Mouse (Mus musculus) heart, embryonic 16.5 days (tissue): ENCODE measurements around the gene Stac2. TPM values are rescaled to one million over a fixed set of nuclear protein-coding genes. Genes with fewer than 3 reads are reported as not detected.

Source experiments
- ATAC-seq: fragments of 200-750 bp; cut with Nextera tagmentation; replicated peaks from 2 replicates; pipeline ENCODE4 v1.8.0; 2017; ENCODE audit warnings: moderate number of reproducible peaks; ENCODE audit not compliant: insufficient read depth, low FRiP score; ENCODE audit errors: extremely low read depth
- H3K27ac ChIP-seq: fragments of 300-500 bp; sonication (generic); 2 replicates; pipeline ENCODE4 v1.5.1; 2014; ENCODE audit warnings: mild to moderate bottlenecking, low read length, control low read depth, moderate library complexity
- H3K27me3 ChIP-seq: fragments of 300-500 bp; sonication (generic); 2 replicates; pipeline ENCODE4 v1.6.1; 2014; ENCODE audit warnings: low read length, mixed read lengths; ENCODE audit not compliant: control insufficient read depth, insufficient read depth
- H3K36me3 ChIP-seq: fragments of 300-500 bp; sonication (generic); 2 replicates; pipeline ENCODE4 v1.6.1; 2014; ENCODE audit not compliant: control insufficient read depth, insufficient read depth
- H3K4me1 ChIP-seq: fragments of 300-500 bp; sonication (generic); 2 replicates; pipeline ENCODE4 v1.6.1; 2014; ENCODE audit warnings: low read length, mixed read lengths; ENCODE audit not compliant: control insufficient read depth, insufficient read depth
- H3K4me2 ChIP-seq: fragments of 300-500 bp; sonication (generic); 2 replicates; pipeline ENCODE4 v1.6.1; 2014; ENCODE audit warnings: low read depth, mild to moderate bottlenecking, control low read depth, low read length
- H3K4me3 ChIP-seq: fragments of 300-500 bp; sonication (generic); 2 replicates; pipeline ENCODE4 v1.5.1; 2014; ENCODE audit warnings: mild to moderate bottlenecking, control low read depth, low read length
- H3K9ac ChIP-seq: fragments of 300-500 bp; sonication (generic); 2 replicates; pipeline ENCODE4 v1.6.1; 2014; ENCODE audit warnings: low read length, control low read depth
- H3K9me3 ChIP-seq: fragments of 300-500 bp; sonication (generic); replicated peaks from 2 replicates; pipeline ENCODE4 v1.6.1; 2016; ENCODE audit warnings: low read length; ENCODE audit not compliant: control insufficient read depth
- WGBS: fragments of 180-500 bp; shearing (Covaris S2); extraction: QIAGEN DNeasy Blood & Tissue Kit; methylation state at CpG from one replicate; pipeline ENCODE4 v1.1.7; 2014; 5-methylcytosine and 5-hydroxymethylcytosine counted together
- polyA plus RNA-seq: library from polyadenylated mRNA; unstranded; fragments of >200 nt; fragmentation: Nextera tagmentation; extraction: Ambion mirVana; gene quantifications from 2 replicates; pipeline ENCODE4 v1.2.1, GENCODE M21; 2015

The Stac2 gene
- polyA plus RNA-seq, 1 experiment from 2014 or later: 0.62 TPM

DNA sequence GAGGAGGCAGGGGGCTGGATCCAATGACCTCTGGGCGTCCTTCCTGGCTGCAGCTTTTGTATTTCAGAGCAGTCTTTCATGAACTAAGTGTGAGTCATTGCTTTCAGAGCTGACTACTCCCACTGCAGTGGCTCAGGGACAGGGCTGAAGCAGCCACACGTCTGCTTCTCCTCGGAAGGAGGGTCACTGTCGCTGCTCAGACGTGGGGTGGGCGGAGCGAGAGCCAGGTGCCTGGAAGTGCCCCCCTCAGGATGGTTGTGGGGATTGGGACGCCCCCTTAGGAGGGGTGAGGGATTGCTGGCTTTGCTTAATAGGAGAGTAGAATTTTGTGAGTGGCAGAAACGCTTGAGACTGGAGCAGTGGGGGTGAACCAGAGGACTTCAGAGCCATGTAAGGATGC lies 4.2 kb upstream of the Stac2 start:
- Histone ChIP-seq H3K27me3 (peaks cover 11% of the 10 kb centered on the region), H3K9me3 (no peaks in the 10 kb centered on the region), H3K4me1 (peaks cover 15% of the 10 kb centered on the region), H3K36me3 (no peaks in the 10 kb centered on the region), H3K4me2 (peak overlapping the region; percentile 30), H3K9ac (peak overlapping the region; percentile 42; the same call in 1 of the 2 replicates), H3K27ac (no peak overlapping the region; the same call in 1 of the 2 replicates), H3K4me3 (no peak overlapping the region)
- 15% methylated on average over 9 of the region's 9 CpGs for WGBS
- ATAC-seq: no peak

DNA sequence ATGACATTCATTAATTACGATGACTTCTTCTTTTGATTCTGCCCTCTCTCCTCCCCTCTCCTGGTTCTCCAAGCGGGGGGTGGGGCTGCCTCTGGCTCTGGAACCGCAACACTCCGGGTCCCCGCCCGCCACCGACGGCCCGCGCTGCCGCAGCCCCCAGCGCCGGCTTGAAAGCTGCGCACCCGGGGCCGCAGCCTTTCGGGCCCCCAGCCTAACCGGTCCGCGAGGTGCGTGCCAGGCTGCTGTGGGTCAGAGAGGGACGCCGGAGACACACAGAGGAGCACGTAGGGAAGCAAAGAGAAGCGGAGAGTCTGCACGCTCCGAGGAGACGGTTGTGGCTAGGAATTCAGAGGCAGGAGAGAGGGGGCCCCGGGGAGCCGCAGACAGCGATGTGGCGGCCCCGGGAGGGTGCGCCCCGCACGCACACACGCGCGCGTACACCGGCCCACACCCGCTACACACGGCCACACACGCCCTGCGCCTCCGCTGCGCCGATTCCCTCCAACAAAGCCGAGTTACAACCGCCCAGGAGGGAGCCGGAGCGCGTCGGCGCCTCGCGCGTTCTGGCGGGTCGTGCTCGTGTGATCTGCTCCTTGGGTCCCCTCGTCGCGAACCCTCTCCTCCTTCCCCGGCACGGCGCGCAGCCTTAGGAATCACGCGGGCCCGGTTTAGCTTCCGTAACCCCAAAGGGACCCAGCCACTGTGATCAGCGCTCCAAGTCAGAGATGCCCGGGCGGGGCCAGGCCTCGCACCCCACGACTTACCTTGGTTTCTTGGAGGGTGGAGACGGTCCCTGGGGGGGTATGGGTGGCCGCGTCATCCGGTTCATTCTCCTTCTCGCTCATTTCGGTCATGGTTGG lies 903 bp downstream of the Stac2 start:
- Histone ChIP-seq H3K4me3 (peak overlapping the region; percentile 59), H3K4me1 (peaks cover 23% of the 10 kb centered on the region), H3K36me3 (no peaks in the 10 kb centered on the region), H3K9ac (peak overlapping the region; percentile 70), H3K9me3 (no peaks in the 10 kb centered on the region), H3K4me2 (peak overlapping the region; percentile 86), H3K27me3 (peaks cover 27% of the 10 kb centered on the region), H3K27ac (no peak overlapping the region)
- under 1% methylated on average over 82 of the region's 83 CpGs for WGBS
- no peak for ATAC-seq

DNA sequence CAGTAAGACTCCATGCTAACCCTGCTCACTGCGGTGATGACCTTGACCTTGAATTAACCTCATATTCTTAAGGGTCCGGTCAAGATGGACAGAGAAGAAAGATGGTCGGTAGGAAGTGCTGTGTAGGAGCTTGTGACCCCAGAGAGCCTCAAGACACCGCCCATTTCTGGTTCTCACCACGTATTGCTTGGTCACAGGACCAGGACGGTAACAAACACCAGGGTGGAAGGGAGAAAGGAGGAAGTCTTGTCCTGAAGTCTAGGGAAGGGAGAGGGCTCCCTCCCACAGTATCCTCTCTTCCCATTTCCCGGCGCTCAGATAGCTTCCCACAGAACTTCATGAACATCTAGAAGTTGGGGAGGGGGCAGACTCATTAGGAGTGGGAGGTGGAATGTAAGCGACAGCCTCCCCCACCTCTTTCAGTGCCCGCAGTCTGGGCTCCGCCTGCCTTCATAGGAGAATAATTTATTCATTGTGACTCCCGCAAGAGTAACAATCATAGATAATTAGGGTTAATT lies 1.6 kb downstream of the Stac2 start:
- Histone ChIP-seq H3K9me3 (no peaks in the 10 kb centered on the region), H3K4me2 (peak overlapping the region; percentile 86), H3K4me1 (peaks cover 21% of the 10 kb centered on the region), H3K27me3 (peaks cover 27% of the 10 kb centered on the region), H3K36me3 (no peaks in the 10 kb centered on the region), H3K27ac (no peak overlapping the region), H3K4me3 (peak overlapping the region; percentile 59), H3K9ac (peak overlapping the region; percentile 70)
- 12% methylated on average over 12 of the region's 12 CpGs for WGBS
- no peak for ATAC-seq

GRCm38 (mm10) chr11:98050940-98051339 lies 2.3 kb downstream of the Stac2 start:
- H3K27me3 ChIP-seq: peaks cover 27% of the 10 kb centered on the region
- H3K9me3 ChIP-seq: no peaks in the 10 kb centered on the region
- no peak overlapping the region for H3K9ac ChIP-seq
- H3K4me2 ChIP-seq: no peak overlapping the region
- no peaks in the 10 kb centered on the region for H3K36me3 ChIP-seq
- no peak overlapping the region for H3K27ac ChIP-seq
- 17% methylated on average over 2 of the region's 2 CpGs for WGBS
- H3K4me1 ChIP-seq: peaks cover 21% of the 10 kb centered on the region
- ATAC-seq: no peak
- no peak overlapping the region for H3K4me3 ChIP-seq

GRCm38 (mm10) chr11:98050520-98050815 lies 2.8 kb downstream of the Stac2 start:
- H3K27ac ChIP-seq: no peak overlapping the region
- H3K27me3 ChIP-seq: peaks cover 27% of the 10 kb centered on the region
- no peaks in the 10 kb centered on the region for H3K9me3 ChIP-seq
- no peak overlapping the region for H3K4me2 ChIP-seq
- H3K4me1 ChIP-seq: peaks cover 21% of the 10 kb centered on the region
- no peak for ATAC-seq
- no peak overlapping the region for H3K4me3 ChIP-seq
- H3K36me3 ChIP-seq: no peaks in the 10 kb centered on the region
- H3K9ac ChIP-seq: no peak overlapping the region
- WGBS: 24% methylated on average over 2 of the region's 2 CpGs

- WGBS: 66% methylated on average over 14 of the region's 14 CpGs
- no peak for ATAC-seq
- no peaks in the 10 kb centered on the region for H3K9me3 ChIP-seq
- H3K36me3 ChIP-seq: no peaks in the 10 kb centered on the region
- H3K4me1 ChIP-seq: peaks cover 21% of the 10 kb centered on the region
- H3K4me3 ChIP-seq: no peak overlapping the region
- peaks cover 27% of the 10 kb centered on the region for H3K27me3 ChIP-seq
- H3K4me2 ChIP-seq: no peak overlapping the region
- no peak overlapping the region for H3K9ac ChIP-seq
- no peak overlapping the region for H3K27ac ChIP-seq
Observed at GRCm38 (mm10) chr11:98049672-98050519, 3.4 kb downstream of the Stac2 start.

DNA sequence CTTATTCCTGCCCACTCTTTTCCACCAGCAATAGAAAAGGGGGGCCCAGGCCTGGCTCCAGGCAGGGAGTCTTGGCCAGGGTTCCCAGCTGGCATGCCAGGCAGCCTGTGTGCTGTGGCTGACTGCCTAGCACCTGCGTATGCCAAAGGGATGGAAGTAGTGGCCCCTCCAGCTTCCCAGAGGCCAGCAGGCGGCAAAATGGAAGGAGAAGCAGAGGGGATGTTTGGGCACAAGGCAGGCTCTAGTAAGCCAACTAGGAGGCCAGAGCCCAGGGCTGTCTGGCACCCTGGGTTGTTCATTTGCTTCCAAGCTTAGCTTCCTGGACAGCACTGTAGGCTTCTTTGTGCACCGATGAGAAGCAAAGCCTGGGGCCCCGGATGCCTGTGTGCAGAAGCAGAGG lies 5.5 kb downstream of the Stac2 start:
- Histone ChIP-seq H3K27me3 (peaks cover 20% of the 10 kb centered on the region), H3K4me2 (no peak overlapping the region), H3K27ac (no peak overlapping the region), H3K9me3 (no peaks in the 10 kb centered on the region), H3K36me3 (no peaks in the 10 kb centered on the region), H3K4me3 (no peak overlapping the region), H3K4me1 (peaks cover 17% of the 10 kb centered on the region), H3K9ac (no peak overlapping the region)
- WGBS: 84% methylated on average over 4 of the region's 4 CpGs
- ATAC-seq: no peak

DNA sequence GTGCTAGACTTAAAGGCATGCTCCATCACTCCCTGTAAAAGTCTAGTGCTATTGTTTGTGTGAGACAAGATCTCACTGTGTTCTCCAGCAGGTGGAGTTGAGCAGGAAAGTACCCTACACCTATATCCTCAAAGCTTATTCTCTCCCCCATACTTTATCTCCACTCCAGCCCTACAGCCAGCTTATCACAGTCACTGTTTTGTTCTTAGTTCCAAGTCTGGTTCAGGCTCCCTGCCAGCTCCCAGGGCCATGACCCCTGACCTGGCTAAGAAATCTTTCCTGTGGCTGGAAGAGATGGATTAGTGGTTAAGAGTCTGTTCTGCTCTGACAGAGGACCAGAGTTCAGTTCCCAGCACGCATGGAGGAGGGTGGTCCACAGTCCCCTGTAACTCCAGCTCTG lies 6.8 kb downstream of the Stac2 start:
- peaks cover 7% of the 10 kb centered on the region for H3K27me3 ChIP-seq

GRCm38 (mm10) chr11:98045596-98045995 lies 7.7 kb downstream of the Stac2 start:
- Histone ChIP-seq H3K4me3 (no peak overlapping the region), H3K4me2 (no peak overlapping the region), H3K27ac (no peak overlapping the region), H3K27me3 (0 out of 2 replicates have a peak, but pooled peaks cover 2% of the 10 kb centered on the region), H3K36me3 (no peaks in the 10 kb centered on the region), H3K9ac (no peak overlapping the region), H3K4me1 (no peaks in the 10 kb centered on the region), H3K9me3 (no peaks in the 10 kb centered on the region)
- WGBS: 60% methylated on average over 4 of the region's 4 CpGs
- no peak for ATAC-seq

More for the DNA sequence above, 6.8 kb downstream of the Stac2 start:
- H3K36me3 ChIP-seq: no peaks in the 10 kb centered on the region
- no peak overlapping the region for H3K4me3 ChIP-seq
- peaks cover 4% of the 10 kb centered on the region for H3K4me1 ChIP-seq
- H3K27ac ChIP-seq: no peak overlapping the region
- WGBS: 78% methylated on average over 1 of the region's 1 CpGs
- no peak for ATAC-seq
- H3K9ac ChIP-seq: no peak overlapping the region
- H3K9me3 ChIP-seq: no peaks in the 10 kb centered on the region
- H3K4me2 ChIP-seq: no peak overlapping the region
